Mouse (Mus musculus) forebrain, embryonic 11.5 days (tissue): ENCODE results near the gene Ovca2. TPM values are rescaled to one million over a fixed set of nuclear protein-coding genes. Genes with fewer than 3 reads are reported as not detected.
A peak's percentile ranks its signal among the peaks of the same experiment; 100 is the strongest.

ENCODE experiments used
- ATAC-seq: fragments of 200-750 bp; cut with Nextera tagmentation; replicated peaks from 2 replicates; pipeline ENCODE4 v1.8.0; 2017; ENCODE audit warnings: moderate TSS enrichment; ENCODE audit not compliant: low FRiP score
- DNase-seq: peaks from one replicate; pipeline ENCODE4 v3.0.0-alpha.2; 2017; ENCODE audit warnings: low spot score
- H3K27ac ChIP-seq: fragments of 300-500 bp; sonication (generic); 2 replicates; pipeline ENCODE4 v1.5.1; 2014; ENCODE audit warnings: low read depth, low read length
- H3K27me3 ChIP-seq: fragments of 300-500 bp; sonication (generic); 2 replicates; pipeline ENCODE4 v1.6.1; 2014; ENCODE audit warnings: mild to moderate bottlenecking, low read length, mixed read lengths; ENCODE audit not compliant: control insufficient read depth, insufficient read depth
- H3K36me3 ChIP-seq: fragments of 300-500 bp; sonication (generic); 2 replicates; pipeline ENCODE4 v1.6.1; 2014; ENCODE audit warnings: mild to moderate bottlenecking, low read length, moderate library complexity, mixed read lengths; ENCODE audit not compliant: control insufficient read depth, insufficient read depth
- H3K4me1 ChIP-seq: fragments of 300-500 bp; sonication (generic); replicated peaks from 2 replicates; pipeline ENCODE4 v1.6.1; 2014; ENCODE audit warnings: low read length, mixed read lengths; ENCODE audit not compliant: control insufficient read depth, insufficient read depth
- H3K4me2 ChIP-seq: fragments of 300-500 bp; sonication (generic); 2 replicates; pipeline ENCODE4 v1.6.1; 2014; ENCODE audit warnings: low read depth, mild to moderate bottlenecking, low read length, moderate library complexity, mixed read lengths; ENCODE audit not compliant: severe bottlenecking
- H3K4me3 ChIP-seq: fragments of 300-500 bp; sonication (generic); 2 replicates; pipeline ENCODE4 v1.5.1; 2014; ENCODE audit warnings: low read depth, low read length
- H3K9ac ChIP-seq: fragments of 300-500 bp; sonication (generic); 2 replicates; pipeline ENCODE4 v1.6.1; 2014; ENCODE audit warnings: low read length
- H3K9me3 ChIP-seq: fragments of 300-500 bp; sonication (generic); 2 replicates; pipeline ENCODE4 v1.6.1; 2016; ENCODE audit warnings: low read length, mixed read lengths; ENCODE audit not compliant: control insufficient read depth
- WGBS: fragments of 180-500 bp; shearing (Covaris S2); extraction: QIAGEN DNeasy Blood & Tissue Kit; methylation state at CpG from one replicate; pipeline ENCODE4 v1.1.7; 2014; 5-methylcytosine and 5-hydroxymethylcytosine counted together
- polyA plus RNA-seq: library from polyadenylated mRNA; unstranded; fragments of >200 nt; fragmentation: Nextera tagmentation; extraction: Ambion mirVana; gene quantifications from 2 replicates; pipeline ENCODE4 v1.2.1, GENCODE M21; 2014

Gene Ovca2
- polyA plus RNA-seq, 1 experiment from 2014 or later = 32.7 TPM

DNA sequence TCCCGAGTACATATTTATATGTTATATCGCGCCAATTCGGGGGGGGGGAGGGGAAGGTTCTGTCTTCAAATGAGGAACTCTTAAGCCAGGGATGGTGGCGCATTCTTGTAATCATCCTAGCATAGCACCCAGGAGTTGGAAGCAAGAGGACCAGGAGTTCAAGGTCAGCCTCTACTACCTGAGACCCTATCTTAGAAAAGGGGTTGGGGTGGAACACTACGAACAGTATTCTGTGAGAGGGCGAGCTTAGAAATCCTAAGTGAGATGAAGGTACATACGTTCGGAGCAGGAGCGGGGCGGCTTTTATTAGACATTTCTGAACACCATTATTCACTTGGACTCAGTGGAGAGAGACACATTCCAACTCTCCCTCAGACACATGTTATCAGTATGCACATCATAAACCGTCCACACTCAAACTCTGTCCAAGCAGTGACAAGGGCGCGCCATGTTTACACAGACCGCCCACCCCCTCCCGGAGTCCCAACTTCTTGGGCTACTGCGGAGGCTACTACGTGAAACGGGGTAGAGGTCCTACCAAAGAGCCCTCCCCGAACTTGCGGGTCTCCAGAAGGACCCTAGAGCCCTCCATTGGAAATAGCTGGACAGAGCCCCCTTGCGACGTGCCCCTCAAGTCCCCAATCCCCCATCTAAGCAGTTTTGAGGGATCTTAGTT is 9.1 kb downstream of the Ovca2 start, which contains the start of gene Hic1:
Gene Hic1 (minus strand): TSS at position 115 of the 676 bp plus-strand sequence.
- peak within 1 kb of the TSS; percentile 40 for H3K4me3 ChIP-seq
- peaks cover 37% of the 10 kb centered on the region for H3K4me1 ChIP-seq
- peak within 1 kb of the TSS; percentile 27 for H3K9ac ChIP-seq
- DNase-seq (no peak), ATAC-seq (no peak)
- WGBS = 6% methylated on average over 23 of the region's 23 CpGs
- no peaks in the 10 kb centered on the region for H3K9me3 ChIP-seq
- no peaks in the 10 kb centered on the region for H3K36me3 ChIP-seq
- H3K4me2 ChIP-seq = peak within 1 kb of the TSS; percentile 74
- peaks cover 89% of the 10 kb centered on the region for H3K27me3 ChIP-seq
- H3K27ac ChIP-seq = no peak within 1 kb of the TSS

DNA sequence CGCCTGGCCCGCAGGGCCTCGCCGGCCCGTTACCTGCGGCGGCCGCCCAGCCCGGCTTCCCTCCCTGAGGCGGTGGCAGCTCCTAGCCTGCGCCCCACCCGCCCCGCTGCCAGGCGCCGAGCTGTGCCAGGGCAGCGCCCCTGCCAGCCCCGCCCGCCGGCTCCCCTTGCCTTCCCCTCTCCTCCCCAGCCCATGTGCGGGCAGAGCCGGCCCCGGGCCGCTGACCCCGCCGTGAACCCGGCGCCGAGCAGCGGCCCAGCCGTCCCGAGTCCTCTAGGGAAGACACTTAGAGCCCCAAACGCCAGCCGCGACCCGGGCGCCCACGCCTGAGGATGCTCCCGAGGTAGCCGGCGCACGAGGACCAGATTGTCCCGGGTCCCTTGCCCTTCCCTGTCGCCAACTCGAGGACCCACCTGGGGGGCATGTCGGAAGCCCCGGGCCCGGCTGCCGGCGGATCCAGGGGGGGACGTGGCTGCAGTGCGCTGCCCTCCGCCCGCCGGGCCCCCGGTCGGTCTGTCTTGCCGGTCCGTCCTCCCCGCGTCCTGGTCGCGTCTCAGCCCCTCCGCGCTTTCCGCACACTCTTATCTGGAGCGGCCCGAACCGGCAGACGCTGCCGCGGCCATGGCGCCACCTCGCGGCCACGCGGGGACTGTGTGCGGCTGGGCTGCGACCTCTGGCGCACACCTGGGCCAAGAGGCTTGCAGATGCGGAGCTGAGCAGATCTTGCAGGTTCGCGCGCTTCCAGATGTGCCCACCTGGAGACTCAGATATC is 9.9 kb downstream of the Ovca2 start:
- whole genome bisulfite sequencing = under 1% methylated on average over 72 of the region's 83 CpGs
- Histone ChIP-seq H3K9me3 (no peaks in the 10 kb centered on the region), H3K27me3 (peaks cover 97% of the 10 kb centered on the region), H3K4me2 (peak overlapping the region; percentile 74), H3K4me3 (peak overlapping the region; percentile 40), H3K4me1 (peaks cover 35% of the 10 kb centered on the region), H3K9ac (peak overlapping the region; percentile 27), H3K36me3 (no peaks in the 10 kb centered on the region), H3K27ac (no peak overlapping the region)
- ATAC-seq (no peak), DNase-seq (peak; percentile 91)

DNA sequence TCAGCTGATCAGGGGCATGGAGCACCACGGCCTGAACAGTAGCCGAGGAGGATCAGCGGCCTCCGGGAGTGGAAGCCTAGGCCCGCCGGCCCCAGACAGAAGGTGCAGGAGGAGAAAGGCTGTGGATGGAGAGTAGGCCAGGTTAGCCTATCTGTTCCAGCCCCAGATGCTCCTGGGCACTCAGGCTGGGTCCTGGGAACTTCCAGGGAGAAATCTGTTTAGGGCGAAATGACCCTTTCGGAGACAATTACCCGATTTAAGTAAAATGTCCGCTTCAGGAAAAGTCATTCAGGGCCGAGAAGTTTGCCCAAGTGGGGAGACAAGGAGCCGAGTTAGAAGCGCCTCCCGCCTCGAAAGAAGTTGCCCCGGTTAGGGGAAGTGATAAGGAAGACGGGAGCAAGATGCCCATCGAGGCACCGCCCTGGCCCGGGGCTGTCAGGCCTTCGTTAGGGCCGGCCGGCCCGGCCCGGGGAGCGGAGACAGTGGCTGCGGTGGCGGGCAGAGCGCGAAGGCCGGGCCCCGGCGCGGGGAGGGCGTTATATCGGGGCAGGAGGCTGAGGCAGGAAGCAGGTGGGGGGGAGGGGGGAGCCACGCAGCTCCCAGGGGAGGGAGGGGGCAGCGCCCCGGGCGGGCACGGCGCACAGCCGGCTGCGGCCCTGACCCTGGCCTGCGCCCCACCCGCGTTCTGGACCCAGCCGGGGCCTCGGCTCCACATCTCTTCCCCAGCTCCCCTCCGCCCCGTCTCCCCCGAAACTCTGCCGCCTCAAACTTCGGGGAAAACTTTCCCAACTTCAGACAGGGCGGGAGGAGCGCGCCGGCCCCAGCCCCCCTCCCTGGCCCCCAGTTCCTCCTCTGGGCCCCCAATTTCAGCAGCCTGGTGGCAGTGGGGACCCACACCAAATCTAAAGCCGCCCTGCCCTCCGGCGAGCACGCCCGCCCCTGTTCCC is 10.7 kb downstream of the Ovca2 start:
- H3K27ac ChIP-seq = no peak overlapping the region
- DNase-seq (peak; percentile 69), ATAC-seq (no peak)
- peak overlapping the region; percentile 74 for H3K4me2 ChIP-seq
- peak overlapping the region; percentile 40 for H3K4me3 ChIP-seq
- 1% methylated on average over 42 of the region's 63 CpGs for WGBS
- H3K27me3 ChIP-seq = peaks cover 97% of the 10 kb centered on the region
- H3K9ac ChIP-seq = peak overlapping the region; percentile 27; the same call in 1 of the 2 replicates
- peaks cover 35% of the 10 kb centered on the region for H3K4me1 ChIP-seq
- no peaks in the 10 kb centered on the region for H3K9me3 ChIP-seq
- no peaks in the 10 kb centered on the region for H3K36me3 ChIP-seq

DNA sequence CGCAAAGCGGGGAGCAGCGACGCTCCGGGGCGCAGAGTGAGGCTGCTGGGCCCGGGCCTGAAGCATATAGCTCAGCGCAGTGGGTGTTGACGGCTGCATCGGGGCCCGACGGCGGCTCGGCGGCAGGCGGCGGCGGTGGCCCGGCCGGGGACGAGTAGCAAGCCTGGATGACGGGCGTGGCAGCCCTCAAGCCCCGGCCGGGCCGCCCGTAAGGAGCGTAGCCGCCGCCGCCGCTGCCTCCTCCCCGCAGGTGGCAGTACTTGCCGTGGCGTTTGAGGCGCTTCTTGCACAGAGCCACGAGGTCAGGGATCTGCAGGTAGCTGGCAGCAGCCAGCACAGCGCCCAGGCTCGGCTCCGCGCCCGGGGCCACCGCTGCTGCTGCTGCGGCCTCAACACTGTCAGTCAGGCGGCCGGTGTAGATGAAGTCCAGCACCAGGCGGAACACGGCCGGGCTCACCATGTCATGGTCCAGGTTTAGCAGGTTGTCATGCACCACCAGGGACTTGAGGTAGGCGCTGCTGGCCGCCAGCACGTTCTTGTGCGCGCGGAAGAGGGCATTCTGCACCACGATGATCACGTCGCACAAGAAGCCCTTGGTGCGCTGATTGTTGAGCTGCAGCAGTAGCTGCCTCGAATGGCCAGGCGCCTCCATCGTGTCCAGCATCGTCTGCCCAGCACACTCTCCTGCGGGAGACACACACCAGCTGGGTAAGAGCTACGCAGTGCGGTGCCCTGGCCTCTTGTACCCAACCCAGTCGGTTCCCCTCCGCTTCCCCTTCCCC is 11.6 kb downstream of the Ovca2 start:
- H3K36me3 ChIP-seq = no peaks in the 10 kb centered on the region
- no peak for ATAC-seq
- peak overlapping the region; percentile 40 for H3K4me3 ChIP-seq
- no peaks in the 10 kb centered on the region for H3K9me3 ChIP-seq
- peak; percentile 71 for DNase-seq
- H3K4me1 ChIP-seq = peaks cover 27% of the 10 kb centered on the region
- H3K4me2 ChIP-seq = peak overlapping the region; percentile 21; the same call in 1 of the 2 replicates
- WGBS = 2% methylated on average over 68 of the region's 68 CpGs
- H3K27ac ChIP-seq = no peak overlapping the region
- peak overlapping the region; percentile 10; the same call in 1 of the 2 replicates for H3K9ac ChIP-seq
- H3K27me3 ChIP-seq = peaks cover 88% of the 10 kb centered on the region

DNA sequence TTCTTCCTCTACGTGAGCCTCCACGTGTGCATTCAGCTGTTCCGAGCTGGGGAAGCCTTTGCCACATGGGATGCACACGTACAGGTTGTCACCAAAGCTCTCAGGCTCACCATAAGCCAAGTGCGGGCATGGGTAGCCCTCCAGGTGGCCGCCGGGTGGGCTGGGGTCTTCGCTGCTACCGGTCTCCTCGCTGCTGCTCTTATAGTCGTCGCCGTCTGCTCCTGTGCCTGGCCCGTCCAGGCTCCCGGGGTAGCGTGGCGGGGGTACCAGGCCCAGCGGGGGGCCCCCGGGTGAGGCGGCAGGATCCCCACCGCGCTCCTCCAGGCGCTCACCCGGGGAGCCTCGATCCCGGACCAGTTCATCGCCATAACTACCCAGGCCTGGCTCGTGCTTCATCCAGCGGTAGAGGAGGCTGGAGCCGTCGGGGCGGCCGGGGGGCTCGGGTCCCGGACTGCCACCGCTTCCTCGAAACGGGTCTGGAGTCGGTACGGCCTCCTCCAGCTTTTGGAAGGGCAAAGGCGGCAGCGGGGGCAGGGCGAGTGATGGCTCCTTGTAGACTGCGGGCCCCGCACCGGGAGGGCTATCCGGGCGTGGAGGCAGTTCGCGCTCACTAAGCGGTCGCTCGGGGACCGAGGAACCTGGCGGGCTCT is 12.3 kb downstream of the Ovca2 start:
- no peaks in the 10 kb centered on the region for H3K9me3 ChIP-seq
- DNase-seq (peak; percentile 68), ATAC-seq (no peak)
- peak overlapping the region; percentile 21; the same call in 1 of the 2 replicates for H3K4me2 ChIP-seq
- peak overlapping the region; percentile 10; the same call in 1 of the 2 replicates for H3K9ac ChIP-seq
- peaks cover 22% of the 10 kb centered on the region for H3K4me1 ChIP-seq
- H3K27ac ChIP-seq = no peak overlapping the region
- WGBS = 3% methylated on average over 55 of the region's 55 CpGs
- no peaks in the 10 kb centered on the region for H3K36me3 ChIP-seq
- peaks cover 81% of the 10 kb centered on the region for H3K27me3 ChIP-seq
- peak overlapping the region; percentile 40 for H3K4me3 ChIP-seq

DNA sequence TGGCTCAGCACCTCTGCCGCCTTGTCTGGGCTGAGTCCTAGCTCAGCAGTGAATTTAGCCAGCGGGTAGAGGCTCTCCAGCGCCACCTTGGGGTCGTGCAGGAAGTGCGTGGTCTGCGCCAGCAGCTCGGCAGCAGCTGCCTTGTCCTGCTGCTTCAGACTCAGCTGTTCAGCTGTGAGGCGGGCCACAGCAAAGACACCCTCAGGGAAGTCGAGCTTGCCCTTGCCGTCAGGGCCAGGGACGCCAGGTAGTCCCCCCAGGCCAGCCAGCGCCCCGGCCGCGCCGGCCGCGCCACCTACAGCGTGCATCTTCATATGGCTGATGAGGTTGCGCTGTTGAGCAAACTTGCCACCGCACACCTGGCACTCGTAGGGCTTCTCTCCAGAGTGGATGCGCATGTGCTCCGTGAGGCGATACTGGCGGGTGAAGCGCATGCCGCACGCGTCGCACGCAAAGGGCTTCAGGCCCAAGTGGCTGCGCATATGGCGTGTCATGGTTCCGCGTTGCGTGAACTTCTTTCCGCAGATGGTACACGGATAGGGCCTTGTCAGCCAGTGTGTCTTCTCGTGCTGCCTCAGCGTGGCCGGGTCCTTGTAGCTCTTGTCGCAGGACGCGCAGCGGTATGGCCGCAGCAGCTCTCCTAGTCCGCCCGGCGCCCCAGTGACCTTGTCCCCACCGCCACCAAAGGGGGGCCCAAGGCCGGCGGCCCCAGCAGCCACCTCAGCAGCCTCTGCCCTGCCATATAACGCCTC is 13.0 kb downstream of the Ovca2 start:
- Histone ChIP-seq H3K4me1 (peaks cover 22% of the 10 kb centered on the region), H3K27ac (no peak overlapping the region), H3K9me3 (no peaks in the 10 kb centered on the region), H3K9ac (no peak overlapping the region), H3K36me3 (no peaks in the 10 kb centered on the region), H3K27me3 (peaks cover 74% of the 10 kb centered on the region), H3K4me2 (no peak overlapping the region), H3K4me3 (peak overlapping the region; percentile 9; the same call in 1 of the 2 replicates)
- ATAC-seq (no peak), DNase-seq (peak; percentile 81)
- 4% methylated on average over 54 of the region's 54 CpGs for WGBS

DNA sequence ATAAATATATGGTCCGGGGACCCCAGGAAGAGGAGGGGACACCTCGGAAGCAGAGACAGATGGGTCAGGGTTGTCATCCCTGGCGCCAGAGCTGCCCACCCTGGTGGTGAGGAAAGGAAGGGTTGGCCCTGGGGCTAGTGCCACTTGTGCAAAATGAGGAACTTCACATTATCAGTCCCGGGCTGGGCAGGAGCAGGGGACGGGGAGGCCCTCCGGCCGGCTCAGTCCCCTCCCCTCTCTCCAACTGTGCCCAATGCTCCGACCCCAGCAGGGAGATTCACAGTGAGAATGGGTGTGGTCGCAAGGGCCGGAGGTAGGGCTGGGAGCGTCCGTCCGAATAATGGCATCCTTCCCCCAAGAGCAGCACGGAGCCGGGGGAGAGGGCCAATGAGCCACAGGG is 13.9 kb downstream of the Ovca2 start:
- Histone ChIP-seq H3K9ac (no peak overlapping the region), H3K27me3 (peaks cover 65% of the 10 kb centered on the region), H3K4me2 (no peak overlapping the region), H3K9me3 (no peaks in the 10 kb centered on the region), H3K27ac (no peak overlapping the region), H3K4me1 (peaks cover 18% of the 10 kb centered on the region), H3K36me3 (no peaks in the 10 kb centered on the region), H3K4me3 (no peak overlapping the region)
- WGBS = 18% methylated on average over 15 of the region's 15 CpGs
- ATAC-seq = no peak
- no peak for DNase-seq
